Mouse (Mus musculus) kidney, embryonic 14.5 days (tissue): ENCODE results near the gene Gpr165. TPM values are rescaled to one million over a fixed set of nuclear protein-coding genes. Genes with fewer than 3 reads are reported as not detected.
A peak's percentile ranks its signal among the peaks of the same experiment; 100 is the strongest.

ENCODE experiments used
- ATAC-seq: fragments of 200-750 bp; cut with Nextera tagmentation; 2 replicates; pipeline ENCODE4 v1.8.0; 2017; ENCODE audit warnings: moderate number of reproducible peaks, mild to moderate bottlenecking, moderate TSS enrichment, moderate library complexity; ENCODE audit not compliant: low FRiP score, low TSS enrichment
- H3K27ac ChIP-seq: fragments of 300-500 bp; sonication (generic); 2 replicates; pipeline ENCODE4 v1.5.1; 2014; ENCODE audit warnings: low read depth, mild to moderate bottlenecking, low read length, moderate library complexity, mixed read lengths
- H3K27me3 ChIP-seq: fragments of 300-500 bp; sonication (generic); 2 replicates; pipeline ENCODE4 v1.6.1; 2014; ENCODE audit warnings: mild to moderate bottlenecking, low read length; ENCODE audit not compliant: control insufficient read depth, insufficient read depth
- H3K36me3 ChIP-seq: fragments of 300-500 bp; sonication (generic); 2 replicates; pipeline ENCODE4 v1.6.1; 2014; ENCODE audit warnings: low read length, mixed read lengths; ENCODE audit not compliant: control insufficient read depth, insufficient read depth
- H3K4me1 ChIP-seq: fragments of 300-500 bp; sonication (generic); 2 replicates; pipeline ENCODE4 v1.6.1; 2014; ENCODE audit warnings: low read length, mixed read lengths; ENCODE audit not compliant: control insufficient read depth, insufficient read depth
- H3K4me2 ChIP-seq: fragments of 300-500 bp; sonication (generic); replicated peaks from 2 replicates; pipeline ENCODE4 v1.6.1; 2014; ENCODE audit warnings: low read depth, mild to moderate bottlenecking, low read length
- H3K4me3 ChIP-seq: fragments of 300-500 bp; sonication (generic); 2 replicates; pipeline ENCODE4 v1.5.1; 2014; ENCODE audit warnings: mild to moderate bottlenecking, low read length
- H3K9ac ChIP-seq: fragments of 300-500 bp; sonication (generic); 2 replicates; pipeline ENCODE4 v1.6.1; 2014; ENCODE audit warnings: low read depth, mild to moderate bottlenecking, low read length, moderate library complexity
- H3K9me3 ChIP-seq: fragments of 300-500 bp; sonication (generic); 2 replicates; pipeline ENCODE4 v1.6.1; 2016; ENCODE audit warnings: low read length; ENCODE audit not compliant: control insufficient read depth
- WGBS: fragments of 180-500 bp; shearing (Covaris S2); extraction: QIAGEN DNeasy Blood & Tissue Kit; methylation state at CpG from one replicate; pipeline ENCODE4 v1.1.7; 2014; 5-methylcytosine and 5-hydroxymethylcytosine counted together
- polyA plus RNA-seq: library from polyadenylated mRNA; unstranded; fragments of >200 nt; fragmentation: Nextera tagmentation; extraction: Ambion mirVana; gene quantifications from 2 replicates; pipeline ENCODE4 v1.2.1, GENCODE M21; 2014

The Gpr165 gene
- polyA plus RNA-seq, result not detected in 2 replicates

- Histone ChIP-seq H3K4me2 (peak within 1 kb of the TSS; percentile 38), H3K4me1 (no peaks in the 10 kb centered on the region), H3K36me3 (no peaks in the 10 kb centered on the region), H3K9ac (no peak within 1 kb of the TSS), H3K27me3 (no peaks in the 10 kb centered on the region), H3K9me3 (no peaks in the 10 kb centered on the region), H3K4me3 (peak within 1 kb of the TSS; percentile 16; the same call in 1 of the 2 replicates), H3K27ac (no peak within 1 kb of the TSS)
- ATAC-seq, result peak; percentile 97; the same call in 1 of the 2 replicates
- 30% methylated on average over 16 of the region's 16 CpGs for WGBS
These were observed at the start of gene Gpr165 for GRCm38 (mm10) chrX:96712907-96713774. Gene Gpr165, plus strand, starts transcription at chrX:96713441.

GRCm38 (mm10) chrX:96674871-96675270, 38.4 kb upstream of the Gpr165 start:
- Histone ChIP-seq H3K9me3 (no peaks in the 10 kb centered on the region), H3K36me3 (no peaks in the 10 kb centered on the region), H3K4me2 (no peak overlapping the region), H3K4me1 (no peaks in the 10 kb centered on the region), H3K27me3 (no peaks in the 10 kb centered on the region), H3K27ac (no peak overlapping the region), H3K9ac (no peak overlapping the region), H3K4me3 (no peak overlapping the region)
- ATAC-seq, result no peak
- WGBS, result 49% methylated on average over 1 of the region's 1 CpGs
